Mouse (Mus musculus): Measurements from ENCODE around the gene Dock8. TPM values are rescaled to one million over a fixed set of nuclear protein-coding genes. Genes with fewer than 3 reads are reported as not detected.

Dock8 gene
- polyA plus RNA-seq, 1 experiment, result 0.57 TPM

DNA sequence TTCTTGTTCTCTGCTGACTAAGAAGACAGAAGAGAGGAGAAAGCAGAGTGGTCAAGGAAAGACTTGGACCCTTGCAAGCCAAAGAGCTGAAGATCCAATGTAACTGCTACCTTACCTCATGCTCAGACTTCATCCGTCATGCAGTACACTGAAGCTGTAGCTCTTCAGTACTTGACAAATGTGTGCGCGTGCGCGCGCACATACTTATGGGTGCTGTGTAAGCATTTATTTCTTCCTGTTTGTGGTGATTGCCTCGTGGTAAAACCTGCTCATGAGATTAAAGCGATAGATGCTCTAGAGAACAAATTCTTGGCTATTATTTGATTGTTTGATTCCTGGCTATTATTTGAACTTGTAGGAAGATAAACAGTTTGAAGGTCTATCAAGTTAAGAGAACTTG, 58.5 kb downstream of the Dock8 start:
- H3K27me3 ChIP-seq (ENCODE audit: control insufficient read depth, insufficient read depth, low read length, poor library complexity, severe bottlenecking), result no peaks in the 10 kb centered on the region
- no peak overlapping the region for H3K9ac ChIP-seq (ENCODE audit: low read depth, poor library complexity, severe bottlenecking)
- TF ChIP-seq POLR2A (IDR thresholded peaks at IDR 0.05; ENCODE audit: insufficient read depth, low read length), result no peak
- TF ChIP-seq CTCF (IDR thresholded peaks at IDR 0.05; ENCODE audit: low read depth, low read length), result no peak
- H3K4me3 ChIP-seq (ENCODE audit: low read depth, low read length), result no peak overlapping the region
- no peaks in the 10 kb centered on the region for H3K36me3 ChIP-seq (ENCODE audit: control insufficient read depth, insufficient read depth, low read length, poor library complexity, severe bottlenecking)
- no peaks in the 10 kb centered on the region for H3K9me3 ChIP-seq (replicated peaks; ENCODE audit: control insufficient read depth, insufficient read depth, low read length, poor library complexity, severe bottlenecking)
- no peaks in the 10 kb centered on the region for H3K4me1 ChIP-seq (ENCODE audit: control insufficient read depth, insufficient read depth, low read length)
- no peak overlapping the region for H3K27ac ChIP-seq (ENCODE audit: insufficient read depth, low read length)

DNA sequence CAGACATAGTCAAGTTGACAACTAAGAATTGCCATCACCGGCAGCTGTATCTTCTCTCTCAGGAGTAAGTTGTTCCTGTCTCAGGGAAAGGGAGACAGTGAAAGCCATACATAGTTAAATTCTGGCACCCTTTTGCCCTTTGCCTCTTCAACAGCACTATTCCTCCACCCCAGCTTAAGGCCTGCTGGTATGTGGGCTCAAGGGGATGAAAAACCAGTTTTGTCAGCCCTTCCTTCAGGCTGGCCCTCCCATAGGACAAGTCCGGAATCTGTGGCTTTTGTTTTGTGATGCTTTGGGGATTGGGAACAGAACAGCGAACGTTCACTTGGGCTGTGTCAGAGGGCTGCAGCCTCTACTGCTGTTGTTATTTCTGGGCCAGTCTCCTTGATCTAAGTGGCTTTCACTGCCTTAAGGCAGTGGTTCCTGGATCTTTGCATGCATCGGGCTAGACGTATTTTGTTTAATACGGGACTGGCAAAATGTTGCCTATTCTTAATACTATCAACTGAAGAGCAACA, 60.6 kb downstream of the Dock8 start:
- H3K27ac ChIP-seq (ENCODE audit: insufficient read depth, low read length), result no peak overlapping the region
- no peaks in the 10 kb centered on the region for H3K9me3 ChIP-seq (replicated peaks; ENCODE audit: control insufficient read depth, insufficient read depth, low read length, poor library complexity, severe bottlenecking)
- H3K4me3 ChIP-seq (ENCODE audit: low read depth, low read length), result no peak overlapping the region
- no peaks in the 10 kb centered on the region for H3K4me1 ChIP-seq (ENCODE audit: control insufficient read depth, insufficient read depth, low read length)
- H3K36me3 ChIP-seq (ENCODE audit: control insufficient read depth, insufficient read depth, low read length, poor library complexity, severe bottlenecking), result no peaks in the 10 kb centered on the region
- no peaks in the 10 kb centered on the region for H3K27me3 ChIP-seq (ENCODE audit: control insufficient read depth, insufficient read depth, low read length, poor library complexity, severe bottlenecking)
- TF ChIP-seq EP300 (IDR thresholded peaks at IDR 0.05; ENCODE audit: insufficient read depth, low read depth, low read length) (no peak), POLR2A (IDR thresholded peaks at IDR 0.05; ENCODE audit: insufficient read depth, low read length) (no peak), CTCF (IDR thresholded peaks at IDR 0.05; ENCODE audit: low read depth, low read length) (no peak)
- H3K9ac ChIP-seq (ENCODE audit: low read depth, poor library complexity, severe bottlenecking), result no peak overlapping the region

DNA sequence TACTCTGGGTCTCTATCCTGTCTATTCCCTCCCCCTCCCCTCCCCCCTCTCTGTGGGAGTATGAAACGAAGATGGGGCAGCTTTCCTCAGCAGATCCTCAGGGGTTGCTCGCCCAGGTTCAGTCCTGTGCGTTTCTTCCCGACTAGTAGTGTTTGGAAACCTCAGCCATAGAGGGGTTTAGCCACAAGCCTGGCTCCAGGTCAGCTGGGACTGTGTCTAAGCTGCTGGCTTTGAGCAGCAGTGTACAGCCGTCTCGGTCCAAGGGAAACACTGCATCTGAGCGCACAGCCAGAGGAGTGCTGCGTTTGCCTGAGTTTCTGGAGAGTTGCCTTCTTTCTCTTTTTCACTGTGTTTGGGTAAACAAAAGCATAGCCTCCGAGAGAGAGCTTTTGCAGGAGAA, 61.0 kb downstream of the Dock8 start:
- H3K4me3 ChIP-seq (ENCODE audit: low read depth, low read length), result no peak overlapping the region

DNA sequence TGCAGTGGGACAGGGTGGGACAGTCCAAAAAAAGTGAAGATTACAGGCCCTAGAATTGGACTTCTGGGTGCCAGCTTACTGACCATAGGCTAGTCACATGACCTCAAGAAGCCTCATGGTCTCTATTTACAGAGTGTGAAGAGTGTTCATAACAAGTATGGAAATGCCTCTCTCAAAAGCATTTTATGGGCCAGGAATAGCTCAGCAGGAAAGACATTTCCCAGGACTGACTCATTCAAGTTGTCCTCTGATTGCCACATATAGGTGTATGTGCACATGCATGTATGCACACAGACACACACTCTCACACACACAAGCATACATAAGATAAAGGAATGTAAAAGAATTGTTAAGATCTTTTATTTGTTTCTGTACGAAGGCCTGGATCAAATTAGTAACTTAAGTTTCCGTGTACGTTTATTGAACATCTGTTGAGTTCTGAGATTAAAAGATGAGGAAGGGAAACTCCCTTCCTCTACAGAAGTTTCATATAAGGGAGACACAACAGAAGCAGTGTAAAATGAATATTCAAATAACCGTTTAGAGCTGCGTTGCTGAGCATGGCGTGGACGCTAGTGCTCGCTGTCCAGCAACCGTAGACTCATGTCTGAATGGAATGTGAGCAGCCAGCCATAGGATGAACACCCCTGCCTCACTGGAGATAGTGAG, 63.0 kb downstream of the Dock8 start:
- no peaks in the 10 kb centered on the region for H3K27me3 ChIP-seq (ENCODE audit: control insufficient read depth, insufficient read depth, low read length, poor library complexity, severe bottlenecking)
- H3K36me3 ChIP-seq (ENCODE audit: control insufficient read depth, insufficient read depth, low read length, poor library complexity, severe bottlenecking), result no peaks in the 10 kb centered on the region
- H3K27ac ChIP-seq (ENCODE audit: insufficient read depth, low read length), result no peak overlapping the region
- H3K9me3 ChIP-seq (replicated peaks; ENCODE audit: control insufficient read depth, insufficient read depth, low read length, poor library complexity, severe bottlenecking), result no peaks in the 10 kb centered on the region
- no peak for TF ChIP-seq EP300 (IDR thresholded peaks at IDR 0.05; ENCODE audit: insufficient read depth, low read depth, low read length)
- TF ChIP-seq POLR2A (IDR thresholded peaks at IDR 0.05; ENCODE audit: insufficient read depth, low read length), result no peak
- TF ChIP-seq CTCF (IDR thresholded peaks at IDR 0.05; ENCODE audit: low read depth, low read length), result no peak
- no peak overlapping the region for H3K9ac ChIP-seq (ENCODE audit: low read depth, poor library complexity, severe bottlenecking)
- no peak overlapping the region for H3K4me3 ChIP-seq (ENCODE audit: low read depth, low read length)
- H3K4me1 ChIP-seq (ENCODE audit: control insufficient read depth, insufficient read depth, low read length), result no peaks in the 10 kb centered on the region

More for the DNA sequence above, 61.0 kb downstream of the Dock8 start:
- Histone ChIP-seq H3K27me3 (ENCODE audit: control insufficient read depth, insufficient read depth, low read length, poor library complexity, severe bottlenecking) (no peaks in the 10 kb centered on the region), H3K36me3 (ENCODE audit: control insufficient read depth, insufficient read depth, low read length, poor library complexity, severe bottlenecking) (no peaks in the 10 kb centered on the region), H3K9me3 (replicated peaks; ENCODE audit: control insufficient read depth, insufficient read depth, low read length, poor library complexity, severe bottlenecking) (no peaks in the 10 kb centered on the region), H3K9ac (ENCODE audit: low read depth, poor library complexity, severe bottlenecking) (no peak overlapping the region), H3K4me1 (ENCODE audit: control insufficient read depth, insufficient read depth, low read length) (no peaks in the 10 kb centered on the region), H3K27ac (ENCODE audit: insufficient read depth, low read length) (no peak overlapping the region)
- TF ChIP-seq POLR2A (IDR thresholded peaks at IDR 0.05; ENCODE audit: insufficient read depth, low read length) (no peak), CTCF (IDR thresholded peaks at IDR 0.05; ENCODE audit: low read depth, low read length) (no peak), EP300 (IDR thresholded peaks at IDR 0.05; ENCODE audit: insufficient read depth, low read depth, low read length) (no peak)

DNA sequence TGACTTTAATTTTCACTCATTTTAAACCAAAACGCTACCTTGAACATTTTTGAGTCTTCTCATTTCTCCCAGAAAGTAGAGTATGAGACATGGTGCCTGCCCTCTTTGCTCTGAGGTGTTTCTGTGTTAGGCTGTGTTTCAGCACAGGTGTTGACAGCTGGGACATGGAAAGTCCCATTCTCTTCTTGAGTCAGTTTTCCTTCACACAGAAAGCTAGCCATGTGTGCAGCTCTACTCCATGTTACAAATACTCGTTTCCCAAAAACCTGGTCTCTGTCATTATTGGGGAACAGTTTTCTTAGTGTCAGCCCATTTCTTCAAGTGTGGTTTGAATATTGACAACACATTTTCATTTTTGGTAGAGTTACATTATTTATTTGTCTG, 63.5 kb downstream of the Dock8 start:
- no peaks in the 10 kb centered on the region for H3K36me3 ChIP-seq (ENCODE audit: control insufficient read depth, insufficient read depth, low read length, poor library complexity, severe bottlenecking)
- no peak for TF ChIP-seq EP300 (IDR thresholded peaks at IDR 0.05; ENCODE audit: insufficient read depth, low read depth, low read length)
- no peak for TF ChIP-seq CTCF (IDR thresholded peaks at IDR 0.05; ENCODE audit: low read depth, low read length)
- TF ChIP-seq POLR2A (IDR thresholded peaks at IDR 0.05; ENCODE audit: insufficient read depth, low read length), result no peak
- no peak overlapping the region for H3K9ac ChIP-seq (ENCODE audit: low read depth, poor library complexity, severe bottlenecking)
- H3K4me1 ChIP-seq (ENCODE audit: control insufficient read depth, insufficient read depth, low read length), result no peaks in the 10 kb centered on the region
- no peak overlapping the region for H3K27ac ChIP-seq (ENCODE audit: insufficient read depth, low read length)
- no peaks in the 10 kb centered on the region for H3K27me3 ChIP-seq (ENCODE audit: control insufficient read depth, insufficient read depth, low read length, poor library complexity, severe bottlenecking)
- no peak overlapping the region for H3K4me3 ChIP-seq (ENCODE audit: low read depth, low read length)
- no peaks in the 10 kb centered on the region for H3K9me3 ChIP-seq (replicated peaks; ENCODE audit: control insufficient read depth, insufficient read depth, low read length, poor library complexity, severe bottlenecking)

DNA sequence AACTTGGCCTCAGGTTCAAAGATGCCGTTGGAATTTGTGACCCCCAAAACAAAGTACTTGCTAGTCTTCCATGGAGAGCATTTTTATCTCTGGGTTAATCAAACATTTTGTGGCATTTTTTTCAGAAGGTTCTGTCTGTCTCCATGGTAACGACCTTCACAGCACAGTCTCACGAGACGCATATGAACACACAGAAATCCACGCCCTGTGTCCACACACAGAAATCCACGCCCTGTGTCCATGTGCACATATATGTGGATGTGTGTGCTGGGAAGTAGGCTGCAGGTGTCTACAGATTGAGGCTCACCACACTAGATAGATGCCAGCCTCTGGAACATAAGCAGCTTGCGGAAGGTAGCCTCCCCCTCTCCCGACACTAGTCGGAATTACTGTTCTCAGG, 66.9 kb downstream of the Dock8 start:
- no peaks in the 10 kb centered on the region for H3K36me3 ChIP-seq (ENCODE audit: control insufficient read depth, insufficient read depth, low read length, poor library complexity, severe bottlenecking)
- no peak overlapping the region for H3K9ac ChIP-seq (ENCODE audit: low read depth, poor library complexity, severe bottlenecking)
- no peak for TF ChIP-seq CTCF (IDR thresholded peaks at IDR 0.05; ENCODE audit: low read depth, low read length)
- TF ChIP-seq POLR2A (IDR thresholded peaks at IDR 0.05; ENCODE audit: insufficient read depth, low read length), result no peak
- TF ChIP-seq EP300 (IDR thresholded peaks at IDR 0.05; ENCODE audit: insufficient read depth, low read depth, low read length), result no peak
- H3K4me3 ChIP-seq (ENCODE audit: low read depth, low read length), result no peak overlapping the region
- H3K27me3 ChIP-seq (ENCODE audit: control insufficient read depth, insufficient read depth, low read length, poor library complexity, severe bottlenecking), result no peaks in the 10 kb centered on the region
- no peaks in the 10 kb centered on the region for H3K9me3 ChIP-seq (replicated peaks; ENCODE audit: control insufficient read depth, insufficient read depth, low read length, poor library complexity, severe bottlenecking)
- H3K27ac ChIP-seq (ENCODE audit: insufficient read depth, low read length), result no peak overlapping the region
- no peaks in the 10 kb centered on the region for H3K4me1 ChIP-seq (ENCODE audit: control insufficient read depth, insufficient read depth, low read length)
